Comparison of ENCODE assay signal across 30 mouse cellular contexts in the genomic region with DNA sequence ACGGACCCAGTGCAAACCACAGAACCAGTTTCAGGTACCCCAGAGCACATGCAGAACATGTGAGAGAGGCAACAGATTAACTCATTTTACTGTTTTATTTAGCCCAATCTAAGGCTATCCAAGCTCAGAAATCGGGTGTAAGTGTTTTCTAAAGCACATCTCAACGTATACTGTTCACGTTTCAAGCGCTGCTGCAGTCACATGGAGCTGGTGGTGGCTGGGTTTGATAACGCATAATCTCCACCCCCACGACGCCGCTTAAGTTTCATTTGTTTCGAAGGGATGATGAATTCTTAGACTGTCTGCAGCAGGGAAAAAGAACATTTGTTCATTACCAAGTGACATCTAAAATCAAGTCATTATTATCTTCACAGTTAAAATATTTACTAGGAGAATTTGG. TPM values are rescaled to one million over a fixed set of nuclear protein-coding genes. Genes with fewer than 3 reads are reported as not detected.
DNase-seq lines count a peak whose midpoint lies in the region; ATAC-seq and TF ChIP-seq lines count a peak whose summit lies in the region.
"Had no signal": no experiment of that assay in that cellular context is flagged by ENCODE, and none has a peak within 500 bp of the region (broad histone marks: within the 10 kb centered on the region; RNA-seq: fewer than 3 reads in every experiment).

No protein-coding gene starts in this region.

- no peak for TF ChIP-seq POLR2A in MEL (IDR thresholded peaks at IDR 0.05; ENCODE audit: control insufficient read depth in 1 of 2, insufficient read depth in 1 of 2, low read depth in 1 of 2, low read length in 2 of 2, poor library complexity in 1 of 2)

- no peaks in the 10 kb centered on the region for H3K27me3 ChIP-seq in MEL (ENCODE audit: control insufficient read depth in 1 of 2, insufficient read depth in 2 of 2, low read length in 2 of 2)
- no peaks in the 10 kb centered on the region for H3K27me3 ChIP-seq in liver, embryonic 11.5 days (replicated peaks; ENCODE audit: control insufficient read depth, insufficient read depth, low read length)
- no peaks in the 10 kb centered on the region for H3K27me3 ChIP-seq in liver, embryonic 14.5 days (ENCODE audit: control insufficient read depth, insufficient read depth, low read length)
- H3K27me3 ChIP-seq: embryonic facial prominence, embryonic 13.5 days; heart, embryonic 13.5 days had no signal

- H3K27ac ChIP-seq in MEL (ENCODE audit: control insufficient read depth, low read depth, low read length) = peak overlapping the region; percentile 30; the same call in 1 of the 2 replicates
- no peak overlapping the region for H3K27ac ChIP-seq in liver, embryonic 11.5 days (ENCODE audit: low read depth, low read length)
- no peak overlapping the region for H3K27ac ChIP-seq in liver, embryonic 14.5 days
- H3K27ac ChIP-seq: embryonic facial prominence, embryonic 10.5 days; embryonic facial prominence, embryonic 13.5 days; gastrocnemius, adult 2 months; heart, embryonic 10.5 days; heart, embryonic 13.5 days; hindbrain, embryonic 14.5 days; hindbrain, postnatal 0 days had no signal

- H3K4me2 ChIP-seq in liver, embryonic 11.5 days = peak overlapping the region; percentile 39; the same call in 1 of the 2 replicates
- H3K4me2 ChIP-seq in liver, embryonic 14.5 days (ENCODE audit: low read depth) = peak overlapping the region; percentile 42
- H3K4me2 ChIP-seq: embryonic facial prominence, embryonic 13.5 days; heart, embryonic 13.5 days; hindbrain, embryonic 14.5 days had no signal

- DNase-seq in MEL (ENCODE audit: low read depth, low spot score) (peak; percentile 84), MEL-GATA-1-ER (ENCODE audit: extremely low read depth, low read depth) (peak; percentile 51)
- no peak for DNase-seq in liver, embryonic 11.5 days (ENCODE audit: low spot score)
- peak in 1 of 3 experiments; percentile 32 for DNase-seq in liver, embryonic 14.5 days (ENCODE audit: low read depth in 3 of 3, low spot score in 3 of 3)
- DNase-seq in layer of hippocampus, adult 9-11 months = no peak
- DNase-seq in adrenal gland, adult 18-20 months (ENCODE audit: low spot score in 2 of 2) = no peak
- DNase-seq: adrenal gland, adult 2 months; adrenal gland, postnatal 14 days; cerebellum, adult 11 months; cerebellum, adult 2 months; cerebellum, adult 9-11 months; cerebellum, postnatal 25 days; forebrain, postnatal 0 days; gastrocnemius, adult 2 months; gastrocnemius, postnatal 14 days; heart, adult 11 months; heart, postnatal 14 days; heart, postnatal 4 days had no signal

- ATAC-seq in liver, embryonic 11.5 days (replicated peaks; ENCODE audit: low FRiP score) = peak; percentile 75
- ATAC-seq in liver, embryonic 14.5 days (ENCODE audit: insufficient read depth) = peak; percentile 47; the same call in 1 of the 2 replicates
- no peak for ATAC-seq in megakaryocyte, adult 5-6 weeks (ENCODE audit: poor library complexity, severe bottlenecking)
- ATAC-seq in cerebellum, adult (ENCODE audit: insufficient number of reproducible peaks, low FRiP score, low TSS enrichment) = no peak
- ATAC-seq: CD4-positive, CD25-positive, alpha-beta regulatory T cell, adult 4 months; forebrain, embryonic 14.5 days; forebrain, postnatal 0 days; hindbrain, postnatal 0 days; inflammation-experienced regulatory T-cells, adult 6 months; Patski had no signal

- H3K9me3 ChIP-seq in MEL (replicated peaks; ENCODE audit: insufficient read depth, low read length) = no peaks in the 10 kb centered on the region
- H3K9me3 ChIP-seq in liver, embryonic 11.5 days (ENCODE audit: control insufficient read depth, low read length) = no peaks in the 10 kb centered on the region
- no peaks in the 10 kb centered on the region for H3K9me3 ChIP-seq in liver, embryonic 14.5 days (ENCODE audit: control insufficient read depth, low read length)
- H3K9me3 ChIP-seq: embryonic facial prominence, embryonic 10.5 days; embryonic facial prominence, embryonic 13.5 days; heart, embryonic 10.5 days; heart, embryonic 13.5 days had no signal

- 51% methylated on average over 10 of the region's 10 CpGs for WGBS in liver, embryonic 11.5 days
- WGBS in liver, embryonic 14.5 days (ENCODE audit: insufficient replicate concordance) = 26% methylated on average over 10 of the region's 10 CpGs

- TF ChIP-seq RAD21 in MEL (IDR thresholded peaks at IDR 0.05; ENCODE audit: low read depth, low read length) = no peak

- peaks cover 13 to 25% of the 10 kb centered on the region in 2 experiments for H3K4me1 ChIP-seq in MEL (ENCODE audit: control insufficient read depth in 1 of 2, insufficient read depth in 2 of 2, low read length in 2 of 2)
- H3K4me1 ChIP-seq in liver, embryonic 11.5 days (replicated peaks; ENCODE audit: control insufficient read depth, insufficient read depth, low read length) = peaks cover 10% of the 10 kb centered on the region; the same call in 1 of the 2 replicates
- peaks cover 2 to 24% of the 10 kb centered on the region in 2 experiments; a peak in 3 of 4 replicates for H3K4me1 ChIP-seq in liver, embryonic 14.5 days (replicated peaks; ENCODE audit: control insufficient read depth in 2 of 2, insufficient read depth in 2 of 2, low read length in 1 of 2)
- H3K4me1 ChIP-seq: embryonic facial prominence, embryonic 13.5 days; heart, embryonic 10.5 days; heart, embryonic 13.5 days had no signal

- peak; percentile 23 to 71; a peak in 3 of 4 replicates for TF ChIP-seq EP300 in MEL (IDR thresholded peaks at IDR 0.05; ENCODE audit: low read depth in 1 of 2, low read length in 2 of 2)
- peak; percentile 60 for TF ChIP-seq EP300 in liver, embryonic 14.5 days (IDR thresholded peaks at IDR 0.05; ENCODE audit: low read depth)

- H3K4me3 ChIP-seq in MEL (ENCODE audit: control insufficient read depth in 1 of 2, insufficient read depth in 1 of 2, low read depth in 2 of 2, low read length in 2 of 2) = peak overlapping the region; percentile 38 to 39
- no peak overlapping the region for H3K4me3 ChIP-seq in liver, embryonic 11.5 days (ENCODE audit: low read depth, low read length)
- H3K4me3 ChIP-seq in liver, embryonic 14.5 days (ENCODE audit: insufficient read depth in 1 of 2, low read depth in 2 of 2, low read length in 2 of 2) = no peak overlapping the region
- H3K4me3 ChIP-seq: embryonic facial prominence, embryonic 10.5 days; embryonic facial prominence, embryonic 13.5 days; gastrocnemius, adult 2 months; heart, embryonic 10.5 days; heart, embryonic 13.5 days had no signal

- TF ChIP-seq CTCF in MEL (IDR thresholded peaks at IDR 0.05 in 2 of 3, conservative IDR thresholded peaks at IDR 0.05 in 1 of 3; ENCODE audit: control insufficient read depth in 1 of 3, insufficient read depth in 1 of 3, low read depth in 2 of 3, low read length in 3 of 3, poor library complexity in 1 of 3, severe bottlenecking in 1 of 3) = peak in 2 of 3 experiments; percentile 19 to 27; a peak in 2 of 6 replicates
- TF ChIP-seq CTCF in liver, embryonic 14.5 days (IDR thresholded peaks at IDR 0.05; ENCODE audit: low read depth) = no peak

- H3K36me3 ChIP-seq in MEL (ENCODE audit: control insufficient read depth in 1 of 2, insufficient read depth in 2 of 2, low read length in 2 of 2) = peaks cover 0 to 17% of the 10 kb centered on the region in 2 experiments; a peak in 2 of 4 replicates
- no peaks in the 10 kb centered on the region for H3K36me3 ChIP-seq in liver, embryonic 11.5 days (ENCODE audit: control insufficient read depth, insufficient read depth, low read length)
- no peaks in the 10 kb centered on the region for H3K36me3 ChIP-seq in liver, embryonic 14.5 days (replicated peaks; ENCODE audit: control insufficient read depth, insufficient read depth, low read depth)
- H3K36me3 ChIP-seq: embryonic facial prominence, embryonic 10.5 days; embryonic facial prominence, embryonic 13.5 days; heart, embryonic 10.5 days; heart, embryonic 13.5 days had no signal

- H3K9ac ChIP-seq in MEL (ENCODE audit: control insufficient read depth, low read depth, low read length, poor library complexity, severe bottlenecking) = peak overlapping the region; percentile 34; the same call in 1 of the 2 replicates
- no peak overlapping the region for H3K9ac ChIP-seq in liver, embryonic 11.5 days (ENCODE audit: low read depth, low read length)
- H3K9ac ChIP-seq in liver, embryonic 14.5 days (replicated peaks) = no peak overlapping the region
- H3K9ac ChIP-seq: embryonic facial prominence, embryonic 13.5 days; forebrain, postnatal 0 days; heart, embryonic 13.5 days; hindbrain, embryonic 14.5 days had no signal

- no peaks in the 10 kb centered on the region for H3K79me2 ChIP-seq in MEL (ENCODE audit: control insufficient read depth, insufficient read depth, low read length, poor library complexity)

TF ChIP-seq in MEL, 35 proteins besides CTCF, POLR2A, EP300 and RAD21 (continues in another document):
- TF ChIP-seq SIN3A (IDR thresholded peaks at IDR 0.05; ENCODE audit: low read length) (peak; percentile 63), TAL1 (IDR thresholded peaks at IDR 0.05; ENCODE audit: low read length) (peak; percentile 42), USF1 (IDR thresholded peaks at IDR 0.05; ENCODE audit: low read depth, low read length) (peak; percentile 87), ZNF384 (IDR thresholded peaks at IDR 0.05; ENCODE audit: low read depth, low read length) (no peak), MXI1 (IDR thresholded peaks at IDR 0.05; ENCODE audit: low read depth, low read length) (peak; percentile 86), TCF12 (IDR thresholded peaks at IDR 0.05; ENCODE audit: low read depth, low read length) (peak; percentile 62; the same call in 1 of the 2 replicates), ETS1 (IDR thresholded peaks at IDR 0.05; ENCODE audit: low read depth, low read length) (peak; percentile 59), HCFC1 (IDR thresholded peaks at IDR 0.05; ENCODE audit: low read depth, low read length) (no peak), BHLHE40 (IDR thresholded peaks at IDR 0.05; ENCODE audit: borderline replicate concordance, low read depth, low read length) (peak; percentile 96), GATA1 (IDR thresholded peaks at IDR 0.05; ENCODE audit: low read depth, low read length) (peak; percentile 84), KAT2A (conservative IDR thresholded peaks at IDR 0.05; ENCODE audit: low read depth, low read length) (no peak), MAX (IDR thresholded peaks at IDR 0.05; ENCODE audit: low read length) (peak; percentile 94), SMC3 (IDR thresholded peaks at IDR 0.05; ENCODE audit: low read depth, low read length) (no peak)

RNA-seq across cellular contexts. Expression of a gene that starts 48.7 kb away (rescaled TPM):
- total RNA-seq in MEL (2012; rRNA removed) = 54.5 and 67.8 TPM in 2 replicates
- 10 to 100 TPM in 1 of 2 experiments, not detected in 1; 98.8 TPM for polyA plus RNA-seq in MEL (2012; ENCODE audit: insufficient read depth in 1 of 2, insufficient read length in 2 of 2, low read depth in 1 of 2, low replicate concordance in 2 of 2, missing spikeins in 1 of 2)
- polyA plus RNA-seq in liver, embryonic 11.5 days (2014; fragmentation: Nextera tagmentation; extraction: Ambion mirVana) = 83.7 and 89.8 TPM in 2 replicates
- 12.7 and 21.9 TPM in 2 replicates for polyA plus RNA-seq in liver, embryonic 14.5 days (2012; rRNA removed)
- polyA plus RNA-seq in liver, embryonic 14.5 days (2014; fragmentation: Nextera tagmentation; extraction: Ambion mirVana) = 34.4 and 37.5 TPM in 2 replicates
- 31.7 and 32.5 TPM in 2 replicates for total RNA-seq in megakaryocyte, adult 5-6 weeks (2015)
- total RNA-seq in megakaryocyte, adult 5-6 weeks (2017) = 25.1 and 33.8 TPM in 2 replicates
- 10 to 100 TPM; 13.2 to 16.9 TPM for total RNA-seq in adrenal gland, adult 18-20 months (2021)

Comparison
In these comparisons a context has a peak if more than half of its experiments do, and no peak if none do; other contexts are left out.
1. DNase-seq: peak in MEL (single experiment) and MEL-GATA-1-ER (single experiment); none in liver, embryonic 11.5 days (single experiment), layer of hippocampus, adult 9-11 months (single experiment) and adrenal gland, adult 18-20 months (0 of 2).
2. H3K4me3 ChIP-seq: peak in MEL (2 of 2); none in liver, embryonic 11.5 days (single experiment) and liver, embryonic 14.5 days (0 of 2).
3. ATAC-seq: peak in liver, embryonic 11.5 days (single experiment) and liver, embryonic 14.5 days (single experiment); none in megakaryocyte, adult 5-6 weeks (single experiment) and cerebellum, adult (single experiment).